Mouse (Mus musculus): ENCODE data around the gene Nudt14.

Nudt14 gene

GRCm38 (mm10) chr12:112912951-112913745 lies 28.8 kb downstream of the Nudt14 start:
- no peak for DNase-seq (ENCODE audit: low read depth, low spot score)

- no peak for DNase-seq (ENCODE audit: low read depth, low spot score)
Observed at GRCm38 (mm10) chr12:112911701-112912100, 30.2 kb downstream of the Nudt14 start.

- DNase-seq (ENCODE audit: low read depth, low spot score): no peak
Observed at GRCm38 (mm10) chr12:112908991-112909390, 32.9 kb downstream of the Nudt14 start.

- no peak for DNase-seq (ENCODE audit: low read depth, low spot score)
Observed at GRCm38 (mm10) chr12:112905001-112905400, 36.9 kb downstream of the Nudt14 start.

GRCm38 (mm10) chr12:112903941-112904340 lies 38.0 kb downstream of the Nudt14 start:
- DNase-seq (ENCODE audit: low read depth, low spot score): no peak

- no peak for DNase-seq (ENCODE audit: low read depth, low spot score)
Observed at GRCm38 (mm10) chr12:112900641-112901040, 41.3 kb downstream of the Nudt14 start.

GRCm38 (mm10) chr12:112898960-112899359 lies 43.0 kb downstream of the Nudt14 start:
- no peak for DNase-seq (ENCODE audit: low read depth, low spot score)

GRCm38 (mm10) chr12:112898351-112898750 lies 43.6 kb downstream of the Nudt14 start:
- DNase-seq (ENCODE audit: low read depth, low spot score): no peak

GRCm38 (mm10) chr12:112897522-112898212 lies 44.3 kb downstream of the Nudt14 start:
- no peak for DNase-seq (ENCODE audit: low read depth, low spot score)

GRCm38 (mm10) chr12:112894969-112895368 lies 47.0 kb downstream of the Nudt14 start:
- DNase-seq (ENCODE audit: low read depth, low spot score): no peak

- no peak for DNase-seq (ENCODE audit: low read depth, low spot score)
Observed at GRCm38 (mm10) chr12:112894303-112894884, 47.5 kb downstream of the Nudt14 start.

GRCm38 (mm10) chr12:112885465-112885864 lies 56.5 kb downstream of the Nudt14 start:
- DNase-seq (ENCODE audit: low read depth, low spot score): no peak
